Mouse (Mus musculus) c-Kit-positive CD71-negative TER-119-negative erythroid progenitor cells, embryonic 14.5 days (primary cell): ENCODE data around the gene Gnaz.

ENCODE experiments used
- DNase-seq: peaks from one replicate; pipeline ENCODE4 v3.0.0-alpha.2; 2013; ENCODE audit warnings: low read depth

Gene Gnaz

GRCm38 (mm10) chr10:74969266-74969665 is 2.3 kb downstream of the Gnaz start:
- DNase-seq: no peak

GRCm38 (mm10) chr10:74973026-74973425 is 6.0 kb downstream of the Gnaz start:
- DNase-seq: no peak

GRCm38 (mm10) chr10:74975626-74976025 is 8.6 kb downstream of the Gnaz start:
- no peak for DNase-seq

DNA sequence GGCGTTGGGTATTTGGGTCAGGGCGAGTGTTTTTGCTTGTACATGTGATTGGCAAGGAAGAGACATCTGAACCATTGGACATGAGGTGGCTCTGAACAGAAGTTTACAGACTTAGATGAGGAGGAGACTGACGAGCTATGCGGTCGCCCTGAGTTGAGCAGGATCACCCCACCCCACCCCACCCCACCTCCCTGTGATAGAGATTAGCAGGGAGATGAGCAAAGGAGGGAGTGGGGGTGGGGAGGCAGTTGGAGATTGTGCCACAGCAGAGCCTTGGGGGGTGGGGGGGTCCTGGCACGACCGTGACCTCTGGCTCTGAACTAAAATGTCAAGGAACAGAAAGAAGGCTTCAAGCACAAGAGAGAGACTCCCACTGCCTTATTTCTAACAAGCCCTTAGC is 9.5 kb downstream of the Gnaz start:
- no peak for DNase-seq

- DNase-seq: no peak
These were observed 11.1 kb downstream of the Gnaz start for GRCm38 (mm10) chr10:74978056-74978455.

GRCm38 (mm10) chr10:74981159-74981558 is 14.2 kb downstream of the Gnaz start:
- DNase-seq: no peak

- no peak for DNase-seq
These were observed 16.2 kb downstream of the Gnaz start for GRCm38 (mm10) chr10:74983176-74983575.

DNA sequence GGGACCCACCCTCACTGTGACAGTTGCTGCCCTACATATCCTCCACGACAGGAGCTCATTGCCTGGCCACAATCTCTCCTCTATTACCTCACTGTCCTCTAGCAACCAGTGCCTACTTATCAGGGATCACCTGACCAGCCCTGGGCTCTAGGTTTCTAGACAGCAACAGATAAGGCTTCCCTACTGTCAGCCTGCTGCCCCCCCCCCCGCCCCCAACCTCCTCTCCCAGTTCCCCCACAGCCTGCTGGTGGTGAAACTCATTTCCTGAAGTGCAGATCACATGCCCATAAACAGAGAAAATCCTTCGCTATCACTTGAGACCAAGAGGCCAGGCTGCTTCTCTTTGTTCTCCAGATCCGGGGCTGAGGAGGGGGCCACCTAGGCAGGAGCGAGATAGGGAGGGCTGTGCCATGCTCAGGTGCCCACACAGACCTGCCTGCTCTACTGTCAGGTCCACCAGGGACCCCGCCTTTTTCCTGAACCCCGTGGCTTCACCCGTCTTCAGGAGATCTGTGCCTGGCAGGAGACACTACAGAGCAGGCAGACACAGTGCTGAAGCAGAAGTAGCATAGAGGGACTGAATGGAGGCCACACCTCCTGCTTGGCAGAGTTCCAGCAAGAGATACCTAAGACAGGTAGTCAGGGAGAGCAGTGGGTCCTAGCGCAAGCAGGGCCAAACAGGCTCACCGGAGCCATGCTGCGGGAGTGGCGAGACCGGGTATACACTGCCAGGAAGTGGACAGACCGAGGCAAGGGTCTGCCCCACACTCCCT is 20.9 kb downstream of the Gnaz start:
- peak; percentile 22 for DNase-seq

DNA sequence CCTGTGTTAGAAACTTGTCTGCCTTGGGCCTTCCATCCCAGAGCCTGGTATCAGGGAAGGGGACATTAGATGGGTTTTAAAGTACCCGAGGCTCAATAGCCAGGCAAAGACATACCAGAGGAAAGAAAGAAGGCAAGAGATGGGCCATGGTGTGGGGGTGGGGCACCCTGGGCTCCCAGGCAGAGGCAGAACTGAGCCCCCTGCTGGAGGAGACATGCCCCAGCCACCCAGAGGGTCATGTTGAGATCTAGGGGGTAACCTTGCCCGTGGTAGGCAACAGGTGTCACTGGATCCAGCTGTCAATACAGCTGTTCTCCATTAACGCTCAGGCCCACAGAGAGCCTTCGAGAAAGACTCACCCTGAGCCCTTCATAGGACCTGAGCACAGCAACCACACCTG is 22.8 kb downstream of the Gnaz start:
- DNase-seq: no peak

DNA sequence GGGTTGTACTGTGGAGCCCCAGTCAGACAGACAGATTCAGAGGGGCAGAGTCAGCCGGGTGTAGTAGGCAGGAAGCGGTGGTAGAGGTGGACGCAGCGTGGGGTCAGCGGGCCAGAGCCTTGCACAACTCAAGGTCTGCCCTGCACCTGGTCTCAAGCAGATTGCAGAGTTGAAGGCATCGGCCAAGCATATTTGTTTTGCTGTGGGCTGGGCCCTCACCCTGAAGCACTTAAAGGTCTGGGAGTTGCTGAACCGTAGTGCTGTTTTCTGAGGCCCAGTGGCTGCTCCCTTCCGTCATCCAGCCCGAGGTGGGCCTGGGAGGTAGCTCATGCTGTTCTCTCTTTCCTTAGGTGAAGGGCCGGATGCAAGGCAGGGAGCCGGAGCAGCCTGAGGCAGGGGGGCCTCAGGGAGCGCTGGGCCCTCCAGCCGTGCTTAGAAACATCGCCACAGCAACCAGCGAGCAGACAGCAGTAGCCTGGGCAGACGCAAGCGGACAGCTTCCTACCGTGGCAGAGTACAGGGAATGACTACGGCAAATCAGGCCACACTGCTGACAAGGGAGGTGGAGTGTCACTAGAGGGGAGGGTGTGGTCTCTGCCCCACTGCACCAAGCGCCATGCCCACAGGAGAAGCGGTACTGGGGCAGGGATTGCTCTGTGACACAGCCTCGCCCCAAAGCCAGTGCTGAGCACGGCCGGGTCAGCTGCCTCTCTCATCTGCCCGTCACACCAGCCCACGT is 23.8 kb downstream of the Gnaz start:
- no peak for DNase-seq

- no peak for DNase-seq
These were observed 27.9 kb downstream of the Gnaz start for GRCm38 (mm10) chr10:74994863-74995262.

- DNase-seq: no peak
These were observed 28.4 kb downstream of the Gnaz start for GRCm38 (mm10) chr10:74995377-74995776.

GRCm38 (mm10) chr10:75001391-75001790 is 34.4 kb downstream of the Gnaz start:
- no peak for DNase-seq

DNA sequence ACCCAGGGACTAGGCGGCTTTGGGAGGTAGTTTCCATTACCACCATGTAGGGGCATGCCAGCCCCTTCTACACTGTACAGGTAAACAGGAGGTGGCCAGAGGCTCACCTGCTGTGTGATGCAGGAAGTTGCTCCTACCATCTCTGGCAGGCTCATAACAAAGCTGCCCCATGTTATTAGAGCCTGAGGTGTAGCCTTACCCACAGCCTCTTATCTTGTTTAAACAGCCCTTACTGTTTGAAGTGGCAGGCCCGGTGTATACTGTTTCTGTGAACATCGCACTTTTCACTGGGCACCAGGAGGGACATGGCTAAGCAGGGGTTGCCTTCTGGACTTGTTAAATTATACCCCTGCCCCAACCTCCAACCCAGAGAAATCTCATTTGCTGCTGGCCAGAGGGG is 37.1 kb downstream of the Gnaz start:
- DNase-seq: no peak

DNA sequence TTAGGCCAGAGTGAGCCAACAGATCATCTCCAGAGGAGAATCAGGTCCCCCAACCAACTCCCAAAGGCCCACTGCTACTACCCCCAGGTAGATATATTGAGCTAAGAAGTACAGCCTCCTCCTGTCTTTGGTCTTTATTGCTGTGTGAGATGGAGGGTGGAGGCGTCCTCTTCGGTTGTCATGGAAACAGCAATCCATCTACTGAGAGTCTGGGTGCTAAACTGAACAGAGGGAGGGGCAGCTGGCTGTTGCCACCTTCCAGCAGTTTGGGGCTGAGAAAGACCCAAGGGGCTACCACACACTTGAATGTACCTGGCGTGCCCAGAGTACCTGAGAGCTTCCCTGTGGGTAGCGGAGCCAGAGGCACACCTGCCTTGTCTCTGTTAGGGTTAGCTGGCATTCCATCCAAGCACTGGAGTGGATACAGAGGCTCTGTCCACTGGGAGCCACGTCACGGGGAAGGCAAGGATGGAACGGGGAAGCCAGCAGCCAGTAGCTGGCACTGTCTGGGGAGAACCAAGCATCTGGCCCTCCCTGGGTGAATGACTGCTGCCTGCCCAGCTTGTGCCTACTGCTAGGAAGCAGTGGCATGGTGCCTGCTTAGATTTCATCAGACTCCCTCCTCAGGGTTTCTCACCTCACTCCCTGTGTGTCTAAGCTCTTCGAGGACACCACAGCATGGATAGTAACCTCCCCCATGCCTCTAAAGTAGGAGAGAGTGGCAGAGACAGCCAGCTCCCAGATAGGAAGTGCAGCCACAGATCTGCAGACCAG is 40.1 kb downstream of the Gnaz start:
- no peak for DNase-seq

DNA sequence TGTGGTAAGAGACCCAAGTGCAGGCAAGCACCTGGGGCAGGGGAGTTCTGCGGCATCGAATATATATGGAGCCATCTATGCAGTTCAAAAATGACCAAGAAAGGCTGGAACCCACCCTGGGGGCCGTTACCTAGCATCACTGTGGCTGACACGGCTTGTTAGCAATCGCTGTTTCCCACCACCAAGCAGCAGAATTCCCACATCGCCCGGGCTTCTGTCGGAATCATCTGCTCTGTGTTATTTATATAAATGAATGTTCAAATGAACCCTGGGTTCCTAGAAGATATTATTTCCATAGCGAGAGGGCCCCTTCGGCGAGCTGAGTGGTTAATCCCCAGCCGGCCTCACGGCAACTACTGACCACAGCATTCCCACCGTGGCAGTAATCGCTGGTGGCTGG is 43.7 kb downstream of the Gnaz start:
- DNase-seq: no peak

DNA sequence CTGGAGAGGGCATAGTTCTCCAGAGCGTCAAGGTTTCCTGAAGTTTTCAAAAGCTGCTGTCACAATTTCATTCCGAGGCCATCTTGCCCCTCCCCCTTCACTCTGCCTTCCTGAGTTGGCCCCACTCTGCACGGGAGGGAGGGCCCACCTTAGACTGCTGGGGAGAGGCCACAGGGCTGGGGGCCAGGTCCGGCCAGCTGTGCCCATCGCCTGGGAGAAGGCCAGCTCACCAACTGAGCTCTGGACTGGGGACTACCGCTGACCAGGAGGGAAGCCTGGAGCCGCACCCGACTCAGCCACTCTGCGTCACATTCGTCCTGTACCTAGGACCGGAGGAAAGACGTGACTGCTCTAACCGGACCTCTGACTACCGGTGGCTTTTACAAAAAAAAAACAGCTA is 48.5 kb downstream of the Gnaz start:
- DNase-seq: no peak

DNA sequence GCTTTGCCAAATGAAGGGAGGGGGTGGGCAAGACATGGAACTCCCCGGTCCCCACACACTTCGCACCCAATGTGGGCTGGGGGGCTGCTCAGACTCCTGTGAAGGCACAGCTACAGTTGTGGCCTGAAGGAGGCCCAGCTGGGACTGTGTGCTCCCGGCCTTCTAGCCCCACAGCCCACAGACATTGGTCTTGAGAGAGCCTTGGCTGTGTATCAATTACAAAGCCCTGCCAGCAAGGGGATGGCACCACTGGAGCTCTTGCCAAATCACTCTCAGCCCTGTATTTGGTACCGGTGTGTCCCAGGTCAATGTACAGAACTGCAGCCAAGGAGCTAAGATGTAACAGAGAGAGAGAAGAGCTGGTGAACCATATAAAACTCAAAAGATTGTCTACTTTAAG is 49.5 kb downstream of the Gnaz start:
- no peak for DNase-seq

DNA sequence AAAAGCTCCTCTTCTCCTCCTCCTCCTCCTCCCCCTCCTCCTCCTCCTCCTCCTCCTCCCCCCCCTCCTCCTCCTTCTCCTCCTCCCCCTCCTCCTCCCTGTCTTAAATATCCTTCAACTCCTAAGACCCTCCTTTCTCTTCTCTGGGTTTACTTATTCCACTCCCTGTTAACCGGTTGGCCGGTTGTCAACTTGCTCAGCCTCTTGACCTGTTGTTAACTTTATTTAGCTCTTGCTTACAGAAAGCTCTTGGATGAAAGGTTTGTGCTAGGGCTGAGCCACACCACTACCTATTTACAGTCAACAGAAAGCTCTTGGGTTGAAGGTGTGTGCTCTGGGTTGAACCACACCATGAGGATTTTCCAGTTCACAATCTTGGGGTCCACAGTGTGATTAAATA is 53.3 kb downstream of the Gnaz start:
- no peak for DNase-seq

DNA sequence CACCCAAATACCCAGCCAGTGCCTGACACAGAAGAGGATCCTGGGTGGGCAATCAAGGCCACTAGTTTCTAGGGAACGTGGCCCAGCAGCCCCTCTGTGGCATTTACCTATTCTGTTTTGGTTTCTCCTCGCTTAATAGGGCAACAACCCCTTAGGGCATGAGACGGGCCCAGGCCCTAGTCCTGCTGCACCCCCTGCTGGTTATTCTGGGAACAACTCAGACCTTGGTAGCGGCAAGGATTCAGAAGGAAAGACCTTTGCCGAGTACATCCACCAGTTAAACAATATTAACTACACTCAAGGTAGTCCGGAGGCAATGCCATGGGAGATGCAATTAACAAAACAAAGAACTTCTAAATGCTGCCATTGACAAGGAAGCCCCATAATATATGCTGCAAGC is 54.2 kb downstream of the Gnaz start:
- peak; percentile 47 for DNase-seq

- DNase-seq: no peak
These were observed 59.5 kb downstream of the Gnaz start for GRCm38 (mm10) chr10:75026491-75026890.

- no peak for DNase-seq
These were observed 61.8 kb downstream of the Gnaz start for GRCm38 (mm10) chr10:75028743-75029142.

GRCm38 (mm10) chr10:75029677-75030076 is 62.7 kb downstream of the Gnaz start:
- DNase-seq: no peak
